Mouse (Mus musculus) E14TG2a.4 (cell line): ENCODE data around the gene Tmem200a.

ENCODE experiments used
- H3K27me3 ChIP-seq: 2 replicates; pipeline ENCODE4 v1.6.1; 2014; ENCODE audit warnings: low read length, control low read depth; ENCODE audit not compliant: insufficient read depth
- H3K36me3 ChIP-seq: 2 replicates; pipeline ENCODE4 v1.6.1; 2014; ENCODE audit warnings: low read length, control low read depth; ENCODE audit not compliant: insufficient read depth
- H3K4me1 ChIP-seq: replicated peaks from 2 replicates; pipeline ENCODE4 v1.6.1; 2014; ENCODE audit warnings: low read depth, low read length, control low read depth
- H3K4me3 ChIP-seq: replicated peaks from 2 replicates; pipeline ENCODE4 v1.5.1; 2014; ENCODE audit warnings: mild to moderate bottlenecking, low read length
- H3K9me3 ChIP-seq: 2 replicates; pipeline ENCODE4 v1.6.1; 2014; ENCODE audit warnings: low read length, control low read depth
- CTCF ChIP-seq: conservative IDR thresholded peaks from 2 replicates; pipeline ENCODE4 v1.5.1; 2014; ENCODE audit warnings: low read length
- NANOG ChIP-seq: IDR thresholded peaks from 2 replicates; pipeline ENCODE4 v1.6.1; 2014; ENCODE audit warnings: borderline replicate concordance, low read length, mixed read lengths
- POU5F1 ChIP-seq: IDR thresholded peaks from 2 replicates; pipeline ENCODE4 v1.6.1; 2014; ENCODE audit warnings: low read length, borderline replicate concordance

Gene Tmem200a

GRCm38 (mm10) chr10:26005471-26005870 lies 73.4 kb downstream of the Tmem200a start:
- TF ChIP-seq NANOG (no peak), CTCF (no peak), POU5F1 (no peak)
- H3K27me3 ChIP-seq: no peaks in the 10 kb centered on the region

DNA sequence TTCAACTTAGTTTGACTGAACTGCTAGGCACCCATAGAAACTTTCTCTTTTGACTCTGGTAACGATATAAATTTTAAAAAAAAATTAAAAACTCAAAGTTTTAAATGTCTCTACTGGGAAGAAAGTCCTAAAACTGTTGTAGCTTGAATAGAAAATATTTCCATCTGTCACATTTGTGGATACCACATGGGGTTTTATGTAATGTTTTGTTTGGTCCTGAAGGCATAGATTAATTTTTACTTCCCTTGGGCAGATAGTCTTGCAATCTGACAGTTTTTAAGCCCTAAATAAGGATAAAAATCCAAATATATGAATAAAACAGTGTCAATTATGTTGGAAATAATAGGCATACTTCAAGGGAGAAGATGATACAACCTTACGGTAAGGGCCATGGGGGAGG lies 78.0 kb downstream of the Tmem200a start:
- TF ChIP-seq NANOG: no peak
- no peak for TF ChIP-seq CTCF
- no peak for TF ChIP-seq POU5F1
- H3K36me3 ChIP-seq: no peaks in the 10 kb centered on the region
- H3K4me3 ChIP-seq: no peak overlapping the region
- no peaks in the 10 kb centered on the region for H3K27me3 ChIP-seq
- no peaks in the 10 kb centered on the region for H3K4me1 ChIP-seq
- H3K9me3 ChIP-seq: no peaks in the 10 kb centered on the region

More at GRCm38 (mm10) chr10:26005471-26005870, 73.4 kb downstream of the Tmem200a start:
- Histone ChIP-seq H3K9me3 (no peaks in the 10 kb centered on the region), H3K36me3 (no peaks in the 10 kb centered on the region), H3K4me1 (no peaks in the 10 kb centered on the region), H3K4me3 (no peak overlapping the region)

- Histone ChIP-seq H3K4me3 (no peak overlapping the region), H3K36me3 (no peaks in the 10 kb centered on the region), H3K9me3 (peaks cover 7% of the 10 kb centered on the region; the same call in 1 of the 2 replicates), H3K27me3 (no peaks in the 10 kb centered on the region), H3K4me1 (no peaks in the 10 kb centered on the region)
- TF ChIP-seq CTCF: no peak
- no peak for TF ChIP-seq POU5F1
- TF ChIP-seq NANOG: no peak
These were observed 79.4 kb downstream of the Tmem200a start for GRCm38 (mm10) chr10:25999291-25999930.

DNA sequence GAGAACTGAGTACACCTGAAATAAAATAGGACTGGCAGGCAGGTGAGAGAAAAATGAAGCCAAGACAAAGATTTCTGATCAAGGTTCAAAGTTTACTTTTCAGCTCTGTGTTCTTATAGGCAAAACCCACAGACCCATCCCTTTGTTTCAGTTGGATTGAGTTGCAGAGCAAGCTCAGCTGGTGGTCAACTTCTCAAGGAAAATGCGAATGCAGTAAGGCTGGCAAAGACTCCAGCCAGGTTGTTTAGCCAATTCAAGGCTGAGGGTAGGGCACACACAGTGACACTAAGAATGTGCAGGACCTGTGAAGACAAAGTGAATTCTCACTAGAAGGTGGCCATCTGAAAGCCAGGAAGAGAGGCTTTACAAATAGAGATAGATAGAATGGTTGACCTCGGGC lies 94.8 kb downstream of the Tmem200a start:
- peaks cover 8% of the 10 kb centered on the region; the same call in 1 of the 2 replicates for H3K4me1 ChIP-seq
- no peak overlapping the region for H3K4me3 ChIP-seq
- no peaks in the 10 kb centered on the region for H3K36me3 ChIP-seq
- H3K9me3 ChIP-seq: peaks cover 12% of the 10 kb centered on the region; the same call in 1 of the 2 replicates
- no peaks in the 10 kb centered on the region for H3K27me3 ChIP-seq
- TF ChIP-seq CTCF (no peak), POU5F1 (no peak), NANOG (no peak)

DNA sequence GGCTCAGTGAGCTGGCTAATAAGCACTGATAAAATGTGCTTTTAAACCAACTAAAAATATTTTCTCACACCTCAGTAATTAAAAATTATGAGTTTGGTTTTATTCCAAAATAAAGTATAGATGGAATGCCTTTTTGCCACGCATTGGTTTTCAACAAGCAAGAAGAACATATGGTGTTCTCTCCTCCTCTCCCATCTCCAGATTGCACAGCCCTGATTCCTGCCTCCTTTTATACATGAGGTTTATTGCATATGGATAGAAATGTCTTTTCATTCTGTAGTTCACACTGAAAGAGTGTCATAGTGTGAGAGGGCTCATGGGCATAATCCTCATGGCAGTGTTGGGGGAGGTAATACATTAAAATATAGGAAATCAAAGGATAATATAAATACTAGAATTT lies 96.2 kb downstream of the Tmem200a start:
- Histone ChIP-seq H3K9me3 (peaks cover 22% of the 10 kb centered on the region), H3K27me3 (no peaks in the 10 kb centered on the region), H3K4me3 (no peak overlapping the region), H3K36me3 (no peaks in the 10 kb centered on the region), H3K4me1 (peaks cover 8% of the 10 kb centered on the region; the same call in 1 of the 2 replicates)
- TF ChIP-seq POU5F1 (no peak), NANOG (no peak), CTCF (no peak)

GRCm38 (mm10) chr10:25962863-25963262 lies 116.0 kb downstream of the Tmem200a start:
- TF ChIP-seq CTCF: no peak
- TF ChIP-seq NANOG: no peak
- TF ChIP-seq POU5F1: no peak

DNA sequence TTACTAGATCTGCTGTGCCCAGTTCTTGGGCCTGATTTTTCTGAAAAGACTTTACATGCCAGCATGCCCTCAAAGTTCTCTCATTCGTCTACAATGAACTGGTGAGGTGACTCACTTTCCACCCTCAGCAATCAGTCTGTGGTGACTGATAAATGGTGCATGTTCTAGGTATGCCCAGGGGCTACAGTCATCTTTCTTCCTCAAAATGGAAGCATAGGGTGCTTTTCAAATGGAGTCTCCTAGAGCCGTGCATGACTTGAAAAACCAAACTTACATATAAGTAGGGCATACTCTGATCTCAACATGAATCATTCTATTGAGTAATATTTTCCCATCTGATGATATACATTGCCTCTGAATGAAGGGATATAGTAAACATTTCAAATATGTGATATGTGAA lies 117.8 kb downstream of the Tmem200a start:
- H3K4me1 ChIP-seq: peaks cover 31% of the 10 kb centered on the region
- H3K4me3 ChIP-seq: no peak overlapping the region
- no peaks in the 10 kb centered on the region for H3K36me3 ChIP-seq
- TF ChIP-seq POU5F1 (no peak), CTCF (no peak), NANOG (no peak)
- H3K9me3 ChIP-seq: peaks cover 46% of the 10 kb centered on the region
- H3K27me3 ChIP-seq: peaks cover 13% of the 10 kb centered on the region

More at GRCm38 (mm10) chr10:25962863-25963262, 116.0 kb downstream of the Tmem200a start:
- Histone ChIP-seq H3K9me3 (peaks cover 64% of the 10 kb centered on the region), H3K36me3 (no peaks in the 10 kb centered on the region; the same call in 1 of the 2 replicates), H3K4me3 (no peak overlapping the region), H3K4me1 (peaks cover 24% of the 10 kb centered on the region), H3K27me3 (peaks cover 5% of the 10 kb centered on the region; the same call in 1 of the 2 replicates)

GRCm38 (mm10) chr10:25958762-25959753 lies 119.8 kb downstream of the Tmem200a start:
- peaks cover 31% of the 10 kb centered on the region for H3K9me3 ChIP-seq
- peak; percentile 92 for TF ChIP-seq NANOG
- TF ChIP-seq CTCF: no peak
- 0 out of 2 replicates have a peak, but pooled peaks have one; percentile 8 for TF ChIP-seq POU5F1
- no peak overlapping the region for H3K4me3 ChIP-seq
- H3K36me3 ChIP-seq: no peaks in the 10 kb centered on the region
- H3K4me1 ChIP-seq: peaks cover 44% of the 10 kb centered on the region
- H3K27me3 ChIP-seq: peaks cover 14% of the 10 kb centered on the region
